Mouse (Mus musculus): ENCODE measurements around the gene Ccdc84. TPM values are rescaled to one million over a fixed set of nuclear protein-coding genes. Genes with fewer than 3 reads are reported as not detected.
"Not testable (repeated sequence)": the region's sequence is repeated elsewhere in the genome, so short reads cannot be mapped to it uniquely, and the experiment has no call there.

Gene Ccdc84
- polyA plus RNA-seq (2016; fragmentation: Nextera tagmentation; extraction: Ambion mirVana) = 25.6 and 26.1 TPM in 2 replicates

- Histone ChIP-seq H3K36me3 (replicated peaks) (peaks cover 26% of the 10 kb centered on the region), H3K27me3 (ENCODE audit: poor library complexity, severe bottlenecking) (no peaks in the 10 kb centered on the region), H3K4me1 (peaks cover 15% of the 10 kb centered on the region), H3K4me3 (peak within 1 kb of the TSS; percentile 96), H3K9me3 (peaks cover 5% of the 10 kb centered on the region; the same call in 1 of the 2 replicates), H3K27ac (peak within 1 kb of the TSS; percentile 92)
- WGBS = 81% methylated on average over 14 of the region's 14 CpGs
- no peak for DNase-seq (ENCODE audit: extremely low spot score, low spot score)
These were observed at the start of gene Ccdc84 for GRCm38 (mm10) chr9:44418519-44419385. Ccdc84 (minus strand) TSS chr9:44418569.

- H3K4me3 ChIP-seq = no peak overlapping the region
- 85% methylated on average over 5 of the region's 5 CpGs for WGBS
- no peaks in the 10 kb centered on the region for H3K36me3 ChIP-seq (replicated peaks)
- no peak for DNase-seq (ENCODE audit: extremely low spot score, low spot score)
- no peak overlapping the region for H3K27ac ChIP-seq
- H3K4me1 ChIP-seq = peaks cover 14% of the 10 kb centered on the region
- H3K27me3 ChIP-seq (ENCODE audit: poor library complexity, severe bottlenecking) = peaks cover 6% of the 10 kb centered on the region; the same call in 1 of the 2 replicates
- no peaks in the 10 kb centered on the region for H3K9me3 ChIP-seq
These were observed 43.6 kb upstream of the Ccdc84 start for GRCm38 (mm10) chr9:44461950-44462349.

GRCm38 (mm10) chr9:44457035-44457742, 38.8 kb upstream of the Ccdc84 start:
- WGBS = 4% methylated on average over 11 of the region's 11 CpGs
- DNase-seq (ENCODE audit: extremely low spot score, low spot score) = peak; percentile 87
- H3K4me1 ChIP-seq = peaks cover 42% of the 10 kb centered on the region
- H3K27me3 ChIP-seq (ENCODE audit: poor library complexity, severe bottlenecking) = peaks cover 51% of the 10 kb centered on the region
- H3K27ac ChIP-seq = peak overlapping the region; percentile 81
- no peaks in the 10 kb centered on the region for H3K36me3 ChIP-seq (replicated peaks)
- no peaks in the 10 kb centered on the region for H3K9me3 ChIP-seq
- H3K4me3 ChIP-seq = peak overlapping the region; percentile 22; the same call in 1 of the 2 replicates

GRCm38 (mm10) chr9:44454891-44455220, 36.5 kb upstream of the Ccdc84 start, which contains the start of gene Upk2:
Upk2 (minus strand) TSS chr9:44454976.
- 12% methylated on average over 4 of the region's 4 CpGs for WGBS
- Histone ChIP-seq H3K4me1 (peaks cover 42% of the 10 kb centered on the region), H3K4me3 (no peak within 1 kb of the TSS), H3K27ac (peak within 1 kb of the TSS; percentile 49; the same call in 1 of the 2 replicates), H3K9me3 (no peaks in the 10 kb centered on the region), H3K36me3 (replicated peaks) (no peaks in the 10 kb centered on the region), H3K27me3 (ENCODE audit: poor library complexity, severe bottlenecking) (peaks cover 51% of the 10 kb centered on the region)
- DNase-seq (ENCODE audit: extremely low spot score, low spot score) = peak; percentile 20

- H3K36me3 ChIP-seq (replicated peaks) = no peaks in the 10 kb centered on the region
- DNase-seq (ENCODE audit: extremely low spot score, low spot score) = peak; percentile 82
- 11% methylated on average over 14 of the region's 14 CpGs for WGBS
- H3K9me3 ChIP-seq = no peaks in the 10 kb centered on the region
- no peak overlapping the region for H3K4me3 ChIP-seq
- peak overlapping the region; percentile 49; the same call in 1 of the 2 replicates for H3K27ac ChIP-seq
- H3K27me3 ChIP-seq (ENCODE audit: poor library complexity, severe bottlenecking) = peaks cover 51% of the 10 kb centered on the region
- peaks cover 42% of the 10 kb centered on the region for H3K4me1 ChIP-seq
These were observed 35.9 kb upstream of the Ccdc84 start for GRCm38 (mm10) chr9:44454132-44454890.

GRCm38 (mm10) chr9:44450387-44450786, 32.0 kb upstream of the Ccdc84 start:
- H3K4me3 ChIP-seq = no peak overlapping the region
- no peak overlapping the region for H3K27ac ChIP-seq
- peaks cover 32% of the 10 kb centered on the region for H3K27me3 ChIP-seq (ENCODE audit: poor library complexity, severe bottlenecking)
- no peaks in the 10 kb centered on the region for H3K9me3 ChIP-seq
- no peak for DNase-seq (ENCODE audit: extremely low spot score, low spot score)
- H3K36me3 ChIP-seq (replicated peaks) = no peaks in the 10 kb centered on the region
- H3K4me1 ChIP-seq = peaks cover 20% of the 10 kb centered on the region

- H3K27ac ChIP-seq; H3K9me3 ChIP-seq; H3K4me1 ChIP-seq; H3K4me3 ChIP-seq; H3K27me3 ChIP-seq (ENCODE audit: poor library complexity, severe bottlenecking); DNase-seq (ENCODE audit: extremely low spot score, low spot score); H3K36me3 ChIP-seq (replicated peaks): not testable (repeated sequence)
- 89% methylated on average over 7 of the region's 7 CpGs for WGBS
These were observed 26.1 kb upstream of the Ccdc84 start for GRCm38 (mm10) chr9:44444402-44445025.

- DNase-seq (ENCODE audit: extremely low spot score, low spot score) = no peak
- 76% methylated on average over 19 of the region's 19 CpGs for WGBS
- Histone ChIP-seq H3K9me3 (peaks cover 4% of the 10 kb centered on the region; the same call in 1 of the 2 replicates), H3K36me3 (replicated peaks) (no peaks in the 10 kb centered on the region), H3K4me1 (peaks cover under 1% of the 10 kb centered on the region), H3K4me3 (no peak within 1 kb of the TSS), H3K27me3 (ENCODE audit: poor library complexity, severe bottlenecking) (no peaks in the 10 kb centered on the region), H3K27ac (no peak within 1 kb of the TSS)
These were observed 22.6 kb upstream of the Ccdc84 start, which contains the start of gene Foxr1 for GRCm38 (mm10) chr9:44440961-44441360. Foxr1 (minus strand) TSS chr9:44441136.

- Histone ChIP-seq H3K27me3 (ENCODE audit: poor library complexity, severe bottlenecking) (no peaks in the 10 kb centered on the region), H3K27ac (no peak overlapping the region), H3K4me3 (no peak overlapping the region), H3K9me3 (peaks cover 2% of the 10 kb centered on the region; the same call in 1 of the 2 replicates), H3K36me3 (replicated peaks) (no peaks in the 10 kb centered on the region), H3K4me1 (peaks cover 7% of the 10 kb centered on the region)
- WGBS = 86% methylated on average over 6 of the region's 6 CpGs
- no peak for DNase-seq (ENCODE audit: extremely low spot score, low spot score)
These were observed 17.4 kb upstream of the Ccdc84 start for GRCm38 (mm10) chr9:44435747-44436146.

- no peaks in the 10 kb centered on the region for H3K27me3 ChIP-seq (ENCODE audit: poor library complexity, severe bottlenecking)
These were observed 14.3 kb upstream of the Ccdc84 start for GRCm38 (mm10) chr9:44432577-44433185.

GRCm38 (mm10) chr9:44423576-44423975, 5.2 kb upstream of the Ccdc84 start:
- WGBS = 91% methylated on average over 4 of the region's 4 CpGs
- H3K27ac ChIP-seq = no peak overlapping the region
- H3K36me3 ChIP-seq (replicated peaks) = no peaks in the 10 kb centered on the region
- DNase-seq (ENCODE audit: extremely low spot score, low spot score) = no peak
- no peaks in the 10 kb centered on the region for H3K27me3 ChIP-seq (ENCODE audit: poor library complexity, severe bottlenecking)
- 0 out of 2 replicates have a peak, but pooled peaks cover under 1% of the 10 kb centered on the region for H3K4me1 ChIP-seq
- H3K4me3 ChIP-seq = no peak overlapping the region
- H3K9me3 ChIP-seq = peaks cover 5% of the 10 kb centered on the region; the same call in 1 of the 2 replicates

More at GRCm38 (mm10) chr9:44432577-44433185, 14.3 kb upstream of the Ccdc84 start:
- no peaks in the 10 kb centered on the region for H3K9me3 ChIP-seq
- H3K36me3 ChIP-seq (replicated peaks) = no peaks in the 10 kb centered on the region
- WGBS = 59% methylated on average over 5 of the region's 5 CpGs
- H3K27ac ChIP-seq = no peak overlapping the region
- H3K4me3 ChIP-seq = no peak overlapping the region
- DNase-seq (ENCODE audit: extremely low spot score, low spot score) = no peak
- H3K4me1 ChIP-seq = peaks cover 7% of the 10 kb centered on the region
